In genomic region chr10:6694218-6694850, GRCm38 (mm10) we compare ENCODE assay signal across 8 mouse cellular contexts.
DNase-seq lines count a peak whose midpoint lies in the region; ATAC-seq and TF ChIP-seq lines count a peak whose summit lies in the region.

No protein-coding gene starts in this region.

- no peaks in the 10 kb centered on the region for H3K36me3 ChIP-seq in kidney, adult 2 months (ENCODE audit: control insufficient read depth, insufficient read depth, low read length)
- no peaks in the 10 kb centered on the region for H3K36me3 ChIP-seq in forebrain, postnatal 0 days (ENCODE audit: insufficient read depth)
- no peaks in the 10 kb centered on the region for H3K36me3 ChIP-seq in hindbrain, embryonic 12.5 days
- no peaks in the 10 kb centered on the region for H3K36me3 ChIP-seq in midbrain, embryonic 11.5 days (ENCODE audit: control insufficient read depth, insufficient read depth, low read length)

- no peak overlapping the region for H3K4me3 ChIP-seq in kidney, adult 2 months (ENCODE audit: insufficient read depth, low read depth, low read length)
- H3K4me3 ChIP-seq in forebrain, postnatal 0 days (ENCODE audit: low read depth, low read length) = no peak overlapping the region
- H3K4me3 ChIP-seq in hindbrain, embryonic 12.5 days = no peak overlapping the region
- H3K4me3 ChIP-seq in midbrain, embryonic 11.5 days (ENCODE audit: low read depth, low read length) = no peak overlapping the region

- H3K4me1 ChIP-seq in kidney, adult 2 months (ENCODE audit: control insufficient read depth, insufficient read depth, low read length) = no peaks in the 10 kb centered on the region
- no peaks in the 10 kb centered on the region for H3K4me1 ChIP-seq in forebrain, postnatal 0 days (ENCODE audit: insufficient read depth)
- no peaks in the 10 kb centered on the region for H3K4me1 ChIP-seq in hindbrain, embryonic 12.5 days
- no peaks in the 10 kb centered on the region for H3K4me1 ChIP-seq in midbrain, embryonic 11.5 days (ENCODE audit: control insufficient read depth, insufficient read depth, low read length)

- TF ChIP-seq CTCF in kidney, adult 2 months (conservative IDR thresholded peaks at IDR 0.05; ENCODE audit: insufficient read depth, insufficient read length, low read depth, low read length) = peak; percentile 61
- peak; percentile 80 for TF ChIP-seq CTCF in forebrain, postnatal 0 days (IDR thresholded peaks at IDR 0.05; ENCODE audit: low read depth)

- no peak overlapping the region for H3K27ac ChIP-seq in kidney, adult 2 months (ENCODE audit: insufficient read depth, low read depth, low read length)
- no peak overlapping the region for H3K27ac ChIP-seq in forebrain, postnatal 0 days (ENCODE audit: low read depth, low read length)
- H3K27ac ChIP-seq in hindbrain, embryonic 12.5 days = no peak overlapping the region
- H3K27ac ChIP-seq in midbrain, embryonic 11.5 days (ENCODE audit: low read depth, low read length) = no peak overlapping the region

- no peaks in the 10 kb centered on the region for H3K9me3 ChIP-seq in forebrain, postnatal 0 days (ENCODE audit: low read length)
- H3K9me3 ChIP-seq in hindbrain, embryonic 12.5 days (replicated peaks) = no peaks in the 10 kb centered on the region
- H3K9me3 ChIP-seq in midbrain, embryonic 11.5 days (ENCODE audit: control insufficient read depth, low read length) = no peaks in the 10 kb centered on the region

- 0 out of 2 replicates have a peak overlapping the region, but pooled peaks have one; percentile 13 for H3K4me2 ChIP-seq in forebrain, postnatal 0 days (ENCODE audit: low read depth)
- no peak overlapping the region for H3K4me2 ChIP-seq in hindbrain, embryonic 12.5 days (replicated peaks)
- no peak overlapping the region for H3K4me2 ChIP-seq in midbrain, embryonic 11.5 days

- DNase-seq in kidney, adult 2 months = peak; percentile 36
- DNase-seq in kidney, adult 11 months = no peak
- DNase-seq in cerebellum, adult 8-10 months = peak; percentile 35
- peak; percentile 79 for DNase-seq in forebrain, postnatal 0 days
- DNase-seq in layer of hippocampus, postnatal 36 days = peak; percentile 22 to 34
- peak; percentile 94 for DNase-seq in midbrain, embryonic 11.5 days (ENCODE audit: low spot score, missing footprints)
- peak; percentile 42 for DNase-seq in telencephalon, adult 2 months (ENCODE audit: low read depth, low spot score)

- no peaks in the 10 kb centered on the region; the same call in 1 of the 2 replicates for H3K27me3 ChIP-seq in kidney, adult 2 months (replicated peaks; ENCODE audit: control insufficient read depth, insufficient read depth, low read length)
- no peaks in the 10 kb centered on the region for H3K27me3 ChIP-seq in forebrain, postnatal 0 days (ENCODE audit: insufficient read depth, low read length)
- no peaks in the 10 kb centered on the region for H3K27me3 ChIP-seq in hindbrain, embryonic 12.5 days
- H3K27me3 ChIP-seq in midbrain, embryonic 11.5 days (ENCODE audit: control insufficient read depth, insufficient read depth, low read length) = no peaks in the 10 kb centered on the region

- WGBS in kidney, adult 2 months = 51% methylated on average over 13 of the region's 13 CpGs
- WGBS in forebrain, postnatal 0 days = 51% methylated on average over 13 of the region's 13 CpGs
- 58% methylated on average over 13 of the region's 13 CpGs for WGBS in hindbrain, embryonic 12.5 days
- 54% methylated on average over 13 of the region's 13 CpGs for WGBS in midbrain, embryonic 11.5 days

- ATAC-seq in forebrain, postnatal 0 days = peak; percentile 60
- ATAC-seq in hindbrain, embryonic 12.5 days (ENCODE audit: low FRiP score) = 0 out of 2 replicates have a peak, but pooled peaks have one; percentile 26
- ATAC-seq in midbrain, embryonic 11.5 days (ENCODE audit: low FRiP score) = peak; percentile 70

- TF ChIP-seq POLR2A in kidney, adult 2 months (IDR thresholded peaks at IDR 0.05; ENCODE audit: low read depth, low read length) = no peak

- H3K9ac ChIP-seq in forebrain, postnatal 0 days = no peak overlapping the region
- no peak overlapping the region for H3K9ac ChIP-seq in hindbrain, embryonic 12.5 days
- no peak overlapping the region for H3K9ac ChIP-seq in midbrain, embryonic 11.5 days (ENCODE audit: low read length)
